Mouse (Mus musculus) megakaryocyte, embryonic 14.5 days (primary cell): ENCODE data around the gene Kcnip1.

Source experiments
- FLI1 ChIP-seq: IDR thresholded peaks from 2 replicates; pipeline ENCODE4 v1.6.1; 2012; ENCODE audit warnings: low read length, inconsistent platforms, mixed read lengths
- GATA1 ChIP-seq: IDR thresholded peaks from 3 replicates; pipeline ENCODE4 v1.6.1; 2012; ENCODE audit warnings: mixed read lengths, low read length, inconsistent platforms, borderline replicate concordance

- TF ChIP-seq GATA1 (no peak), FLI1 (no peak)
Observed at GRCm38 (mm10) chr11:33887660-33888059, 105.3 kb downstream of the Kcnip1 start.
